Mouse (Mus musculus) monocyte, adult 5-6 weeks (primary cell): ENCODE measurements around the gene Myl3. TPM values are rescaled to one million over a fixed set of nuclear protein-coding genes. Genes with fewer than 3 reads are reported as not detected.

Source experiments
- ATAC-seq: fragments of 153-309, 156-312 bp; replicated peaks from 2 replicates; pipeline ENCODE4 v1.8.0; 2017; ENCODE audit warnings: mild to moderate bottlenecking; ENCODE audit not compliant: low TSS enrichment, insufficient number of reproducible peaks, severe bottlenecking, poor library complexity, low FRiP score
- total RNA-seq: library from RNA; stranded (forward); fragments of 200-1000, 200-491, 200-594 nt; gene quantifications from 3 replicates; pipeline ENCODE4 v1.2.3, GENCODE M21; 2017

Gene Myl3
- 0.49 TPM in 1 of 3 replicates, not detected in the others for total RNA-seq

- ATAC-seq: no peak
Measured at GRCm38 (mm10) chr9:110741711-110742294, at the start of gene Myl3. TSS of gene Myl3 (plus strand) at chr9:110741861.

DNA sequence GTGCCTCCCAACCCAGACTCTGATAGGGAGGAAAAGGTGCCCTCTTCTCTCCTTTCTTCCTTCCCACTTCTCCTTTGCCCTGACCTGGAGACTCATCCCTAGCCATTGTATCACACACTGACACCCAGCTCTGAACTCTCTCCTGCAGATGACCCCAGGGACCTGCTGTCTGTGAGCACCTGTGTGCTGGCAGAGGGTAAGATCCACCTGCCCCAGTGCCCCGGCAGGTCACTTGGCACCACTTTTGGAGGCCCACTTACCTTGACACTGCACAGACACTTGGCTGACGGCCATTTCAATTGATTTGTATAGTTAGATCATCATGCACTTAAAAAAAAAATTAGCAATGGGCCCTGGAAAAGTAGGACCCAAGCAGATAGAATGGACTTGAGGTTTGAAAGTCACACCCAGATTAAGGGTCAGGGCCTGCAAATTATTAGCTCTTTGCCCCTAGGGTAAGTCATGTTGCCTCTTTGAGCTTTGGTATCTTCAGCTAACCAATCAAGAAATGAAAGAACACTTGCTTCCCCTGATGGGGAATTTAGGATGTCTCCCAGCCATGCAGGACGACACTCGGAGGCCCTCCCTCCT lies 46.4 kb upstream of the Myl3 start:
- no peak for ATAC-seq

DNA sequence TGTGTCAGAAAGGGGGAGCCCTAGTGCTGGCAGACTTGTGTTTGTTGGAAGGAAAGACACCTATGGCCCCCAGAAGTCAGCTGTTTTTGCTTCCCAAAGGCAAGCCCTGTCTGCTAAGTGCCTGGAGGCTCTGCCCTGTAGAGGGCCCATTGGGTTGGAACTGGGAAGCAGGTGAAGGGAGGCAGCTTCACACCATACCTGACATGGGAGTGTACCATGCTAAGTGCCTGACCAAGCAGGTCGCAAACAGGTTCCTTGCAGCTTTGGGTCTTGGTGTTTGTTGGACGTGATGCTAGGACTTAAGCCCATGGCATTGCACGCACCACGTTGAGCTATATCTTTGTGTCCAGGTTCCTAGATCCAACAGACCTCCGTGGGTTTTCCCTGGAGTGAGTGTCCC lies 45.2 kb upstream of the Myl3 start:
- ATAC-seq: no peak

GRCm38 (mm10) chr9:110697465-110697864 lies 44.2 kb upstream of the Myl3 start:
- no peak for ATAC-seq

DNA sequence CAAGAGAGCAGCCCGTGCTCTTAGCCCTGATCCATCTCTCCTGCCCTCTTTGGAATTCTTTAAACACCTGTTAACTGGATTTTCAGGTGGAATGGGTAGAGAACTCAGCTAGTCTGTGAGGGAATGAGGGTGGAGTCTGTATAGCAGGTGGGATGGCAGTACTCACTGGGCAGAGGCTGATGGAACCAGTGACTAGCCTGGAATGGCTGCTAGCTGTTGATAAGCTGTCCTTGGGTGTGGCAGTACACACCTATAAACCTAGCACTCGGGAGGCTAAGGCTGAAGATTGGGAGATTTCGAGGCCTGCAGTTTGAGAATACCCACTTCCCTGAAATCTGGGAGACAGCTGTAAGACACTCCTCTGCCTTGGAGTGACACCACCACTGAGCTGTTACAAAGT lies 42.1 kb upstream of the Myl3 start:
- ATAC-seq: no peak

GRCm38 (mm10) chr9:110701114-110702032 lies 40.3 kb upstream of the Myl3 start:
- ATAC-seq: no peak

GRCm38 (mm10) chr9:110702848-110703247 lies 38.8 kb upstream of the Myl3 start:
- no peak for ATAC-seq

GRCm38 (mm10) chr9:110703951-110704350 lies 37.7 kb upstream of the Myl3 start:
- ATAC-seq: no peak

- peak; percentile 52 for ATAC-seq
Measured at GRCm38 (mm10) chr9:110706784-110707183, 34.9 kb upstream of the Myl3 start.

GRCm38 (mm10) chr9:110709640-110710258 lies 31.9 kb upstream of the Myl3 start:
- peak; percentile 96 for ATAC-seq

GRCm38 (mm10) chr9:110711532-110711931 lies 30.1 kb upstream of the Myl3 start:
- no peak for ATAC-seq

GRCm38 (mm10) chr9:110711996-110712395 lies 29.7 kb upstream of the Myl3 start:
- ATAC-seq: no peak

GRCm38 (mm10) chr9:110712545-110712944 lies 29.1 kb upstream of the Myl3 start:
- no peak for ATAC-seq

DNA sequence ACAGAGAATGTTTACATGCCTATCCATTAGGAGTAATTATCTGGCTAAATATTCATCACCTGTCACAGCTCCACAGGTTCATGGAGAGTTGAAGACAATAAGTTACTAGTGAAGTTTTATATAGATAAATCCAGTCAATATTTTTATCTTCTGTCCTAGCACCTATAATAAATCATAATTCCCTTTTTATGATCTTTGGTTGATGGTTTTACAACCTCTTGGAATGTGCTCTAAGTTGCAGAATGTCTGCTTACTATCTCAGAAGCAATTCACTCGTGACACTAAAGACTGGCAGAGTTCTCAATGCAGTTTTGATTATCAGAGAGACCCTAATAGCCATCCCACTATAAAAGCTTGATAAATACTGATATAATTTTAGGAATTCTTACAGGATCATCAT lies 28.3 kb upstream of the Myl3 start:
- no peak for ATAC-seq

DNA sequence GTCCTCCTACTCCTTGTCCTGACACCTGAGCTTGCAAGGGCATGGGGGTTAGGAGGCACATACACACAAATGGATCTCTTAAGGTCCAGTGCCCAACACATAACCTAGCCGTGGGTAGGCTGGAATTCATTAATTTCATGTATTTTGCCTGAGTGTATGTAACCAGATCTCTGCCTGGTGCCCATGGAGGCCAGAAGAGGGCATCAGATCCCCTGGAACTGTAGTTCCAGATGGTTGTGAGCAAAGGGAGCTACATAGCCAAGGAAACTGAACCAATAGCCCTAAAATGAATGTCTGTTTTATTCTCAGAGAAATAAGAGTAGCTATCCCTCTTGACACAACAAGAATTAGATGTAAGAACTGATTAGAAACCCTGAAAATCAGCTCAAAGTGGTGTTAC lies 26.2 kb upstream of the Myl3 start:
- no peak for ATAC-seq

DNA sequence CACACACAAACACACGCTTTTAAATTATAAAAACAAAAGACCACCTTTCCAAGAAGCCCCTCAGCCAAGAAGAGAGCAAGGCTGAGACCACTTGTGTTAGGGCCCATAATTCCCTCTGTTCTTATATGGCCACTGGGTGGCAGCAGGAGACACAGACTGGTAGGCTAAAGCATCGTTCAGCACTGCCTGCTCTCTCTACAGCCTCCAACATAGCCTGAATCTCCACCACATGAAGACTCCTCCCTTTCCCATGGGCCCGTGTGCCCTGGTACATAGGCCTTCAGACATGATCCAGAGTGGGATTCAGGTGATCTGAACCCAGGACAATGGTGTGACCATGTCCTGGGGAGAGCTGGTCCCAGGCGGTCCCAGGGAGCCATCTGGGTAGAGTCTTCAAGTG lies 24.9 kb upstream of the Myl3 start:
- peak; percentile 40; the same call in 1 of the 2 replicates for ATAC-seq

DNA sequence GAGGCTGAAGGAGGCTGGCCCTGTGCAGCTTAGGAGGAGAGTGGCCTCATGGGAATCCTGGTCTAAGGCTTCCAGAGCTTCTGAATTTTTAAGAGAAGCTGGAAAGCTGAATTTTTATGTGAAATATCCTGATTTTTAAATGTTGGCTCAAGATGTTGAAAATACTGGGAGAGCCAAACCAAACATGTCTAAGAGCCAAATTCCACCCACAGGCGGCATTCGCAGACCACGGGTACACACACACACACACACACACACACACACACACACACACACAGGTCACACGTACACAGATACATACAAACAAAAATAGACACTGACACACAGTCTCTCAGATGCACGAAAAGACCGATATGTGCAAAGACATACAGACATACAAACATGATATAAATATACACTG lies 23.6 kb upstream of the Myl3 start:
- ATAC-seq: no peak

GRCm38 (mm10) chr9:110718810-110719209 lies 22.9 kb upstream of the Myl3 start:
- no peak for ATAC-seq

- no peak for ATAC-seq
Measured at GRCm38 (mm10) chr9:110719977-110720376, 21.7 kb upstream of the Myl3 start.
